Mouse (Mus musculus): ENCODE results near the gene AL607142.1. TPM values are rescaled to one million over a fixed set of nuclear protein-coding genes. Genes with fewer than 3 reads are reported as not detected.
A peak's percentile ranks its signal among the peaks of the same experiment; 100 is the strongest.

Gene AL607142.1
- total RNA-seq (2021) = not detected
- long read RNA-seq, experiment 1 = 0 reads
- long read RNA-seq, experiment 2 = 0 reads

DNA sequence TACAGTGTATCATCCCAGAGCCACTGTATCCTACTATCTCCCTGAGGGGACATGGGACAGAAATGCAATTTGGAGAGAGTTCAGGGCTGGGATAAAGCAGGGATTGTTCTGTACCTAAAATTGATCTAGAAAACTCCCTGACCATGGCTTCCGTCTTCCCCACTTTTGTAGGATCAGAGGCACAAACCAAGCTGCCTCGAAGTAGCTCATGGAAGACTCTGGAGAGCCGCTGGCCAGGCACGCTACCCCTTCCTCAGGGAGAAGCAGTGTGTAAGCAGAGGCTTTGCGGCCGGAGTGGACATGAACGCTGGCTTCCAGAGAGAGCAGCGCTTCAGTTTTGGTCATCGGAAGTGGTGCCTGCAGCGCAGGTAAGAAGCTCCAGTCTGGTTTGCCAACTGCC, at the start of gene AL607142.1:
TSS of gene AL607142.1 (plus strand) at position 301 of the 400 bp plus-strand sequence.
- DNase-seq (ENCODE audit: low spot score) = no peak

DNA sequence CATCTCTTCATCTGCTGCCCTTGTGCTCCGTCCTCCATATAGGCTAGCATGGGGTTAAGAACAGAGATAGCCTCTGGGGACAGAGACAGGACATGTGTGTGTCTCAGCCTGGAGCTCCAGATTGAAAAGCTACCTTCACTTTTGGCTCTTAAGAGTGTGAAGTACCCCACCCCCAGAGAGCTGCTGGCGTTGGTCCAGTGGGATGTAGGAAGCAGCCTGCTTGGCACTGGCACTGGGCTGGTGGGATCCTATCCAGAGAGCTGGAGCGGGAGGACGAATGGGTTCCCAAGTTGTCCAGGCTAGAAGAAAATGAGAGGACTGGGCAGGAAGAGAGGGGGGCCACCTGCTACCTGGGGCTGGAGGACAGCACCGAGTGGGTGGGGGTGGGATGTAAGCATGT, 46.4 kb upstream of the AL607142.1 start:
- no peak for DNase-seq (ENCODE audit: low spot score)

DNA sequence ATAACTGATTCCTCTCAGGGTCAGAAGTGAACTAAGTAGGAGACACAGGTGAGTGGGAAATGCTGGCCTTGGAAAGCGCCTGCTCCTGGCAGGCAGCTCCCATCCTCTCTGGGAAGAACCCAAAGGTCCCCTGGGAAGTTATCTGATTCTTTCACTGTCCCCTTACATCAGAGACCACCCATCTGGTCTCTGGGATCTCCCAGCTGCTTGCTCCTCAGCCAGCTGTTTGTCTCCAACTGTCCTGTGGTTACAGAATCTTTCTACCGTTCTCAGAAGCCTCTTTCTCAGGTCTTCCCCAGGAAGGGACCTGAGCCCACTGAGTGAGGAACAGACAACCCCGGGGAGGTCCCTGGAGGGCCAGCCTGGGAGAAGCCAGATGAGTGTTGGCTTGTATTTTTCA, 42.4 kb upstream of the AL607142.1 start:
- no peak for DNase-seq (ENCODE audit: low spot score)

DNA sequence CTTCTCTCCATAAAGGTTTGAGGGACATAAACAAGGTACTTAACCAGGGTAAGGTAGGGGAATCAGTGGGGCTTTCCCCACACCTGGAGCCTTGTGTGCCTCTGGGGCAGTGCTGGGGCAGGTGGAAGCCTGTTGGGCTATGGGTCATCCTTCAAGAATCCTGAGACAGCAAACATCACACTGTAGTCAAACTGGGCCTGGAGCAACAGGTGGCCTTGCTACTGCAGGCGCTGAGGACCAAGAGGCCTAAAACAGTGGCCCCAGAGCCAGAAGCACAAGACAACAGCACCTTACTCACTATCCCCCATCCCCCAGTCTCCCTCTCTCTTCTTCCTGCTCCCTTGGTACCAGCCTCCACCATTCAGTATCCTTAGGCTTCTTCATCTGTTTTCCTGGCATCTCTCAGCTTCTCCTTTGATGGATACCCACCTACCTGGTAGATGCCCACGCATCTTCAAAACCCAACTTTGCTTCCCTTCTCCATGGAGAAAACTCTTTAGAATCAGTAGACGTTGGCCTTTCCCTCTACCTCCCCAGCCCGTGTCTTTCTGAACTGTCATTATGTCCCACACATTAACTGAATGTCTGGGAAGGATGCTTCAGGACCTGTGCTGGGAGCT, 41.5 kb upstream of the AL607142.1 start:
- DNase-seq (ENCODE audit: low spot score) = no peak

DNA sequence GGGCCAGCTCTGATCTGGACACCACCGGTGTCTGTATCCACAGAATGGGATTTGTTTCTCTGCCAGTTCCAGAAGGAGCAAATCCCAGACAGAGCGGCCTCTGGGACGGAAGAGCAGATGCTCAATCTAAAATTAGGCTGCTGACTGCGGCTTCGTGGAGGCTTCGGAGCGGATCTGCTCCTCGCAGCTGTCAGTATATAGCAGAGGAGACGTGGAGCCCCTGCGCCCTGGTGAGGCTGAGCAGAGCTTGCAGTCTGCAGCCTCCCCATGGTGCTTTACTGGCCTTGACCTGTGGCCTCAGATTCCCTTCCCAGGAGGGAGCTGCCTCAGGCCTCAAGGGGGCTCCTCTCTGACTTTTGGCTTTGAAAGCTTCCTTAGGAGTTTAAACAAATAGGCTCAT, 40.7 kb upstream of the AL607142.1 start:
- peak; percentile 20 for DNase-seq (ENCODE audit: low spot score)

DNA sequence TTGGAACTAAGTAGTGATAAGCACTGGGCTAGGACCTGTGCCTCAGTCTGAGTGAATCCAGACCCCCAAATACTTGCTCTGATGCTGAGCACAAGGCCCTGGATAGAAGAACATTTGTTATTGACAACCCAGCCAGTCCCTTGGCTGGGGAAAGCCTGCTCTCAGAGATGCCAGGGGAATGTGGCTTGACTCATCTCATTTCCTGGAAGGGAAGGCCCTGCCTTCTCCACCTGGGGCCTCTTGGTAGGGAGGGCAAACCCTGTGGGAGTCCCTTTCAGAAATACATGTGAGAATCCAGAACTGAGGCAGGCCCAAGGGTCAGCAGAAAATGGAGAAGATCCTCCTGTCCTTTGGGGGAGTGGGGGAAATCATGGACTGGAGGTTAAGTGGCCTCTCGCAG, 37.1 kb upstream of the AL607142.1 start:
- no peak for DNase-seq (ENCODE audit: low spot score)

DNA sequence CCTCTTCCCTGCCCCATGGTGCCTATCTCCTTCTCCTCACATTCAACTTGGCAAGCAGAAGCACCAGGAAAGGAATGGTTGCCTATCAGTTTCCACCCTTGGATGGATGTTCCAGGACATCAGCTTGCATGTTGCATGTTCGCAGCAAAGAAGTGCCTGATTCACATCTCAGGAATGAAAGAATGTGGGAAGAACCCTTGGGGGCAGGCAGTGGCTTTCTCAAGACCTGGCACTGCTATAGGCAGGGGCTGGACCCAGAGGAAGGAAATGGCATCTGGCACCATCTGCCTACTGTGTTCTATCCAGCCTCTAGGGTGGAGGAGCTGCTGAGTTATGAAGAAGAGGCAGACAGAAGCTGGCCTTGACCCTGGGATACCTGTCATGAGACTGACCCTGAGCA, 34.9 kb upstream of the AL607142.1 start:
- DNase-seq (ENCODE audit: low spot score) = no peak

DNA sequence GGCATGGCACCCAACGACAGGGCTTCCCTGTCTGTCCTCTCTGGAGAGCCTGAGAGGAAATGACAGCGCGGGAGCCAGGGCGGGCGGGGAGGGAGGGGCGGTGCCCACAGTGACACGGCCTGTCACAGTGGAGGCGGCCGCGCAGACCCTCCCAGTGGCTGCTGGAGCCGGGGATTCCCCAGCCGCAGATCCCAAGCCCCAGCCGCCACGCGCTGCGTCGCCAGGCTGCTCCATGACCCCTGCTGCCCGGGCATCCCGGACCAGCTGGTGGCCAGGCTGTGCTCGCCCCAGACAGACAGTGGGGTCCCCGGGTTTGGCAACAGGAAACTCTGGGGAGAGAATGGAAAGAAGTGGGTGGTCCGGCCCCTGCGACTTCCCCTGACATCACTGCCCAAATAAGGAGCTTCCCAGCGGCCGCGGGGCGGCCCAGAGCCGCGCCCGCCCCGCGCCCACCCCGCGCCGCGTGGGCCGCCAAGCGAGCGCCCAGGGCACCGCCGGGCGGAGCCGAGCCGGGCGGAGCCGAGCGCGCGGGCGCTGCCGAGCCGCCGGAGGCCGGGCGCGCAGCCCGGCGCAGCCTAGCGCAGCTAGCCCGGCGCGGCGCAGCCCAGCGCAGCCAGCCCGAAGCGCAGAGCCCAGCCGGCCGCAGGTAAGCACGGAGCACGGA, 32.3 kb upstream of the AL607142.1 start:
- DNase-seq (ENCODE audit: low spot score) = peak; percentile 24

DNA sequence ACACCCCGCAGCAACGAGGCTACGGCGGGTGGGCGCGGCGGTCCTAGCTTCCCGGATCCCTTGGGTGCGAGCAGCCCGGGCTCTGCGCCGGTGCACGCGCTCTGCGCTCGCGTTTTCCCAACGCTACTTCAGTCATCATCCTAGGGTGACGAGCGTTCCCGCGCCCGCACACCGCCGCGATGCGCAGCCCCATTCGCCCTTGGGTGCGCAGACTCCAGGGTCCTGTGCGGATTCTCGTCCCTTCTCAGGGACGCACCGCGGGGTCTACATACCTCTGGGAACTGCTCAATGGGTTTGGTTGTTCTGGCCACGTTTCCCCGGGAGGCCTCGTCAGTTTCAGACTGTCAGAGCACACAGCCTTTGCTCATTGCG, 31.8 kb upstream of the AL607142.1 start:
- peak; percentile 8 for DNase-seq (ENCODE audit: low spot score)

DNA sequence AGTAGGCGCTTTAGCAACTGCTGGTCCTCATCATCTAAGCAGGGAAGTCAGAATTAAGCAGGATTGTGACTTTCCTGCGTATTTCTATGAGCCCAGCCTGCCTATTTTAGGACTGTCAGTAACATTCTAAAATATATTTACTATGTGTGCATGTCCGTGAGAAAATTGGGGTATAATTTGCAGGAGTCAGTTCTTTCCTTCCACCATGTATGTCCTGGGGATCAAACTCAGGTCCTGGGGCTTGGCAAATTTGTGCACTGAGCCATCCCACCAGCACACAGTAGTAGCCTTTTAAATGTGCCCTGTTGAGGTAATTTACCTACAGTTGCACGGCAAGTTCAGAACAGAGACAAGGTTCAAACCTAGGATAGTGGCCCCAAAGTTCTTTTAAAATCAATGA, 28.5 kb upstream of the AL607142.1 start:
- DNase-seq (ENCODE audit: low spot score) = no peak

DNA sequence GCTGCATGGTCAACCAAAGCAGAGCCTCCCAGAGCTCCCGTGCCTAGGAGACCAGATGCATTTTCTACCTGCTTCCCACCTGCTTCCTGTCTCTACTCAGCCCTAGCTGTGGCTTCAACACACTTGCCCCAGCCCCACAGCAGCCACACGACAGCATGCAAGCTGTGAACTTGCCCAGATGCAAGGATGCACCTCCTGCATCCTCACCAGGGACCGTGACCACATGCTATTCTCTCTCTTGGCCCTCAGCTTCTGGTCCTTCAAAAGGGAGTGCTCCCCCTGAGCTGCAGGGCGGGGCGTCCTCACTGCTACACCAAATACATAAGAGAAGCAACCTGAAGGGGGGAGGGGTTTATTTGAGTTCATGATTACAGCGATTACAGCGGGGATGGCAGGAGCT, 27.8 kb upstream of the AL607142.1 start:
- DNase-seq (ENCODE audit: low spot score) = no peak

DNA sequence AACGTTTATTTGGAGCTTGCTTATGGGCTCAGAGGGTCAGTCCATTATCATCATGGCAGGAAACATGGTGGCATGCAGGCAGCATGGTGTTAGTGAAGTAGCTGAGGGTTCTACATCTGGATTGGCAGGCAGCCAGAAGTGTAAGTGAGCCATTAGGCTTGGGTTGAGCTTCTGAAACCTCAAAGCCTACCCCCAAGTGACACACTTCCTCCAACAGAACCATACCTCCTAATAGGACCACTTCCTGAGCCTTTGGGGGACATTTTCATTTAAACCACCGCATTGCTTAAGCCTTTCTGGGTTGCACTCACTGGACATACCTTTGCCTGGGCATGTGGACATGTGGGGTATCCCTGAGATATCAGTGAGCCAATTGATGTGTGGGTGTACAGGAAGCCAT, 23.3 kb upstream of the AL607142.1 start:
- DNase-seq (ENCODE audit: low spot score) = no peak

DNA sequence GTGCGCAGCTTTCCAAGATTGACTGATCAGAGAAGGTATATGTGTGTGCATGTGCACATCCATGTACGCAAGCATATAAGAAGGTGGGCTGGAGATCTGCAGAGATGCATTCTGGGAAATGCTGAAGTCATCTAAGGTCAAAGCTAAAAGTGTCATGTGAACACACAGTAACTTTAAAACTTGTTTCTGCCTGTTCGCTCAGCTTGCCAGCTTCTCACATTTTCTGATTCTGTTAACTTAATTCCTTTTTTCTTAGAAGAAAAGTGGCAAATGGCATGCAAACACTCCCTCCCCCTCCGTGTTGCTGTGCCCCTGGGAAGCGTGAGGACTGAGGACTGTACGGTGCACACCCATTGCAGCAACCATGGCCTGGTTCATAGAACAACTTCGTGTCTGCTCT, 22.3 kb upstream of the AL607142.1 start:
- no peak for DNase-seq (ENCODE audit: low spot score)

DNA sequence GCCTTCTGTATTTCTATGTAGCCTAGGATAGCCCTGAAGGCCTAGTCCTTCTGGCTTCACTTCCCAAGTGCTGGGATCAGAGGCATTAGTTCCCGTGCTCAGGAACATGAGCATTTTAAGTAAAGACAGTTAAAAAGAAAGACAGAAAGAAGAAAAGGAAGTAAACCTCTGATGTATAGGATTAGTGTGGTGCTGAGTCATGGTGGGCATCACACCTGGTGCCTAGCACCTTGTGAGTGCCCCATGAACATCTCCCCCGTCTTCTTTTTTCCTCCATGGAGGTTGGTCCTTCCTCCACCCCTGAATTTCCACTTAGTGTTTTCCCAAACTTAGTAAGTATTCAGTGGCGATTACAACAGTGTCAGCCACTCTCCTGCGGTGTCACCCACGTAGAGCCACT, 20.2 kb upstream of the AL607142.1 start:
- DNase-seq (ENCODE audit: low spot score) = no peak

DNA sequence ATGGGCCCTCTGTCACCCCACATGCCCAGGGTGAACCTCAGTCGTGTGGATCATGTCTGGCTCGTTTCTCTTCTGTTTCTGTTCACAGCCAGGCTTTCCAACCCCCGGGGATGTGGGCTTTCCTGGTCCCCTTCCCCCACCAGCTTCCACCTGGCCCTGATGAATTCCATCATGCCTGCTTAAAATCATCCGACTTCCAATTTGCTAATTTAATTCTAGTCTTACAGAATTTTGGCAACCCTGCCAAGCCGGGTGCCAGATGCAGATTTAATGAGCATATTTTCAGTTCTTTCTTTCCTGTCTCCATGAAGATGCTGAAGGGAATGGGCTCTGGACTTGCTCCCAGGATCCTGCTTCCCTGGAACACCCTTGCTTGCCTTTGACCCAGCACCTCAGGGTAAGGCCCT, 19.7 kb upstream of the AL607142.1 start:
- no peak for DNase-seq (ENCODE audit: low spot score)

DNA sequence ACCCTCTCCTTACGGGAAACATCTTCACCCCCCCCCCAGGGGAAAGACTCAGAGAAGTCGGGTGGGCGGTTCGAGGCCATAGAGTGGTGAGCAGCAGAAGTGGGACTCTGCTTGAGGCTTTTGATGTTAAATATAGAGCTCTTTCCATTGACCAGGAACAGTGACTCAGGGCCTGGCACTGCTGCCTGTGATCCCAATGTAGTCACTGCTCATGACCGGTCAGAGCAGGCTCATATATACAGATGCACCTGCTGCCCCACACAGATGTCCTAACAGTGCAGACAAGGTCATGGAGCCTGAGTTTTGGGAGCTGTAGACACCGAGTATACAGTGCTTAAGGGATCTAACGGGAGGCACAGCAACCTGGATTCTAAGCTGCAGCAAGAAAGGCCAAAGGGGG, 18.9 kb upstream of the AL607142.1 start:
- DNase-seq (ENCODE audit: low spot score) = peak; percentile 47

DNA sequence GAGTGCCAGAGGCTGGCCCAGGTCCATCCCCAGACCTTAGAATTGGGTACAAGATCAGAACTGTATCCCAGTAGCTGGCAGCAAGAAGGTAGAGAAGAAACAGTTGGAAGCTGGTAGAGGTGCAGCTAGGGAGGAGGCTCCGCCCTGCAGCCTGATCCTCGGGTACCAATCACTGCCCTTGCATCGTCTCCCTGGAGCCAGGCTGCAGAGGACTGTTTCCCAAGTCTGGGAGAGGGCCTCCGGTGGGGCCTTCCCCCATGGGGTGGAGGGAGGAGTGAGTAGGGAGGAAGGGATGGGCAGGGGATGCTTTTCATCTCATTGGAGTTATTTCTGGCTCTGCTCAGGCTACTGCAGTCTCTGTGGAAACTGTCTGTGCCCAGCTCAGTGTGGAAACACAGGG, 17.7 kb upstream of the AL607142.1 start:
- DNase-seq (ENCODE audit: low spot score) = no peak

DNA sequence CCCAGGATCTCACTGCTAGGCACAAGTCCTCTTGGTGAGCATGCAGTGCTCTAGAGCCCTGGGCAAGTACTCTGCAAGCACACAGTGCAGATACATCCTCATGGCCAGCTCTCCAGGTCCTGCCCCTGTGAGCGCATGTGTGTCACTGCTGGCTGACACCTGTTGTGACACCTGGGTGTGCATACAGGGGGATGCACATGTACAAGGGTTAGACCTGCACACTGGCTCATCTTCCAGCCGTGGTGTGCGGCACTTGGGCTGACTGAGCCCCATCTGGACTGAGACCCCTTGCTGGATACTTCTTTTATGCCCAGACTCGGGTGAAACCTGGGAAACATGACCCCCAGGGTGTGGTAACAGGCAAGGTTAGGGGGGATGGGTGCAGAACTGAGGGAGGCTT, 16.5 kb upstream of the AL607142.1 start:
- no peak for DNase-seq (ENCODE audit: low spot score)

DNA sequence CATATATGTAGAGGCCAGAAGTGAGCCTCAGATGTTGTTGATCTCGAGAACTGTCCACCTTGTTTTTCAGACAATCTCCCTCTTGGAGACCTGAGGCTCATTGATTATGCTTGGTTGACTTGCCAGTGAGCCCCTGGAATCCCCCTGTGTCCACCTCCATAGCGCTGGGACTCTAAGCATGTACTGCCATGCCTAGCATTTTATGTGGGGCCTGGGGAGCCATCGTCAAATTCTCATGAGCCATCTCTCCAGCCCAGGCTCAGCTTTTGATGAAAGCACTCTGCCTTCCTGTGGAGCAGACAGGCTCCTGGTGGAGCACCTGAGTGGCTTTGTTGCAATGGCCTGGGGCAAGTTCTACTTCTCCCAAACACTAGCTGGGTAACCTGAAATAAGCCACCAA, 14.9 kb upstream of the AL607142.1 start:
- no peak for DNase-seq (ENCODE audit: low spot score)

DNA sequence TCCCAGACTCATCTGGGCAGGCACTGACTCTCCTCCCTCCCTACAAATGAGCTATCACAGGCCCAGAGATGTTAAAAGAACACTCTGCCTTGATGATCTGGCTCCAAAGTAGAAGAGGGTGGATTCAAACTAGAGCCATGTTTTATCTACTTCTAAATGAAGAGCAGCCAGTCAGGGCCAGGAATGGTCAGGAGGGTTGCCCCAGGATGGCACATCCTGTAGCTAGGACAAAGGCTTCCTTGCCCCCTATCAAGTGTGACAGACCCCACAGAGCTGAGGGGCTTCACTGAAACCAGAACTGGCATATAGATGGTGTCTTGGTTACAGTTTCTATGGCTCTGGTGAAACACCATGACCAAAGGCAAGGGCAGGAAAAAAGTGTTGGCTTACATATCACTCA, 12.3 kb upstream of the AL607142.1 start:
- DNase-seq (ENCODE audit: low spot score) = no peak

DNA sequence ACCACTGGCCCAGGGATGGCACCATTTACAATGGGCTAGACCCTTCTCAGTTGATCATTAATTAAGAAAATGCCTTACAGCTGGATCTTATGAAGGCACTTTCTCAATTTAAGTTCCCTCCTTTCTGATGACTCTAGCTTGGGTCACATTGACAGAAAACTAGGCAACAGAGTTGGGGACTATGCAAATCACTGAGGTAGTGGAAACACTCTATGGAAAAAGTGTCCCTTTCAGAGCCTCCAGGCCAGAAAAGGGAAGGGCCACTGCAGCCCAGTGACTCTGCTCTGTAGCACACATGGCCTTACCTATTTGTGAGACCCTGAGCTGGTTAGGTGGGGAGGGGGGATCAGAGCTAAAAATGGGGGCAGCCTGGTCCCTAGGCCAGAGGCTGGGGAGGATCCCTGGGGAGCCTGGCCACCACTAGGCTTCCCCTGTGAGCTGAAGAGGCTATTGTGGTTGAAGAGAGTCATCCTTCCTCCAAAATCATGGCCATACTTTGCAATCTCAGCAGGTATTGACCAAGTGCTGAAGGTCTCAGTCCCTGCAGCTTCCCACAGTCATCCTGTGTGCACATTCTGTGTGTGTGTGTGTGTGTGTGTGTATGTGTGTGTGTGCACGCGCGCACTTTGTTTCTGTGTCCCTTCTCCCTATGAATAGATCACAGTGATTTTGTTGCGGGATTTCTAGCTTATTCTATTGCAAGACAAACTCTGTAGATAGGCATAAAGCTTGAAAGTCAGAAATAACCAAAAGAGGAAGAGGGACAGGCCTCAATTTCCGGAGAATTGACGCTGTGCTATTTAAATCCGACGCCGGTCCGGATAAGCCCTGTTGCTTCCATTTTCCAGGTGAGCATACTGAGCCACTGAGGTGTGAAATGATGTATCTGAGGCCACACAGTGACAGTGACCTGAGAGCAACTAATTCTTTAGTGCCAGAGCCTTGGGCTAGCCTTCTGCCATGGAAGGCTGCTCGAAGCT, 11.5 kb upstream of the AL607142.1 start:
- DNase-seq (ENCODE audit: low spot score) = no peak

DNA sequence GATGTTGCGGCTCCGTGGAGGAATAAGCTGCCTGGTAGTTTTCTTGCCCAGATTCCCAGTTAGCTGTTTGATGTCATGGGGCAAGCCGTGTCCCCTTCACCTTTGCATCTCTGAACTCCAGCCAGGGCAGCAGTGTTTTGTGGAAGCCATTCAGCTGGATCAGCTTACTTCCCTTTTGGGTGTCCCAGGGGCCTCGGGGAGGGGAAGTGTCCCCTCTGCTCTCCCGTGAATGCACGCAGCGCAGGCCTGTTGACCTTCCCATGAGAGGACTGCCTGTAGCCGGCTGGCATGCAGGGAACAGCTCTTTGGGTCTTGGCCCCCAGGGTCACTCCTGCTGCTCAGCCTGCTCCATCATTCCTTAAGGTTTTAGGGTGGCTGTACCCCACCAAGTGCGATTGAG, 10.7 kb upstream of the AL607142.1 start:
- DNase-seq (ENCODE audit: low spot score) = peak; percentile 11

Measured in gastrocnemius, adult 18-20 months (tissue).